Mouse (Mus musculus) ES-E14 (cell line): ENCODE data around the gene Ddx28. TPM values are rescaled to one million over a fixed set of nuclear protein-coding genes. Genes with fewer than 3 reads are reported as not detected.

ENCODE experiments used
- DNase-seq: peaks from one replicate; pipeline ENCODE4 v3.0.0-alpha.2; 2013; ENCODE audit warnings: low read depth, low spot score
- H3K27ac ChIP-seq: 2 replicates; pipeline ENCODE4 v1.5.1; 2012; ENCODE audit warnings: low read depth, mild to moderate bottlenecking, low read length, moderate library complexity, mixed read lengths; ENCODE audit not compliant: poor library complexity, insufficient read depth, severe bottlenecking
- H3K36me3 ChIP-seq: 2 replicates; pipeline ENCODE4 v1.6.1; 2012; ENCODE audit warnings: mild to moderate bottlenecking, low read length, moderate library complexity, mixed read lengths; ENCODE audit not compliant: control insufficient read depth, poor library complexity, insufficient read depth, severe bottlenecking
- H3K4me1 ChIP-seq, 2 experiments: fragments of 150-350 bp in 1 of 2; sonication (generic) in 1 of 2; 2 replicates each; pipeline ENCODE4 v1.6.1; 2012; ENCODE audit warnings: low read length in 2 of 2, mild to moderate bottlenecking in 1 of 2, mixed read lengths in 1 of 2; ENCODE audit not compliant: control insufficient read depth in 2 of 2, insufficient read depth in 2 of 2, poor library complexity in 1 of 2
- H3K4me3 ChIP-seq, 2 experiments: fragments of 150-350 bp in 1 of 2; sonication (generic) in 1 of 2; 2 replicates each; pipeline ENCODE4 v1.5.1; 2012; ENCODE audit warnings: low read length in 2 of 2, low read depth in 1 of 2, mild to moderate bottlenecking in 1 of 2, mixed read lengths in 1 of 2; ENCODE audit not compliant: insufficient read depth in 1 of 2, poor library complexity in 1 of 2, severe bottlenecking in 1 of 2
- H3K9ac ChIP-seq: 2 replicates; pipeline ENCODE4 v1.6.1; 2012; ENCODE audit warnings: low read depth, mild to moderate bottlenecking, low read length, mixed read lengths; ENCODE audit not compliant: poor library complexity, insufficient read depth, severe bottlenecking
- H3K9me3 ChIP-seq: fragments of 150-350 bp; sonication (generic); 2 replicates; pipeline ENCODE4 v1.6.1; 2012; ENCODE audit warnings: low read depth, mild to moderate bottlenecking, low read length; ENCODE audit not compliant: control insufficient read depth, insufficient read depth
- CHD2 ChIP-seq: IDR thresholded peaks from 2 replicates; pipeline ENCODE4 v1.6.1; 2014; ENCODE audit warnings: mild to moderate bottlenecking, low read depth, low read length, inconsistent platforms
- HCFC1 ChIP-seq: IDR thresholded peaks from 2 replicates; pipeline ENCODE4 v1.6.1; 2012; ENCODE audit warnings: low read length, inconsistent platforms, borderline replicate concordance; ENCODE audit not compliant: insufficient read depth
- MAFK ChIP-seq: IDR thresholded peaks from 2 replicates; pipeline ENCODE4 v1.6.1; 2014; ENCODE audit warnings: mild to moderate bottlenecking, low read depth, low read length, inconsistent platforms; ENCODE audit not compliant: insufficient read depth
- ZC3H11A ChIP-seq: IDR thresholded peaks from 2 replicates; pipeline ENCODE4 v1.6.1; 2012; ENCODE audit warnings: low read depth, mild to moderate bottlenecking, inconsistent platforms, low read length, borderline replicate concordance
- ZNF384 ChIP-seq: IDR thresholded peaks from 2 replicates; pipeline ENCODE4 v1.6.1; 2012; ENCODE audit warnings: low read depth, low read length, inconsistent platforms
- in situ Hi-C, 2 experiments: fragments of 600-800 bp; cut with MboI; formaldehyde crosslinking; loops; one replicate each; pipeline ENCODE4 v1.15.1; 2025; ENCODE audit warnings: low sequenced_read_pairs in 2 of 2, inconsistent platforms in 1 of 2; ENCODE audit not compliant: unreplicated experiment in 2 of 2
- total RNA-seq: library from RNA; depleted of rRNA; stranded (reverse); fragments of 300-350 nt; gene quantifications from 2 replicates; pipeline ENCODE4 v1.2.3, GENCODE M21; 2012

Ddx28 gene
- total RNA-seq, 1 experiment: 31.5 TPM

- H3K27ac ChIP-seq: no peak overlapping the region
- TF ChIP-seq HCFC1: no peak
- no peaks in the 10 kb centered on the region for H3K9me3 ChIP-seq
- peaks cover 1% of the 10 kb centered on the region; the same call in 1 of the 2 replicates for H3K36me3 ChIP-seq
- H3K9ac ChIP-seq: no peak overlapping the region
- no peak overlapping the region for H3K4me3 ChIP-seq
- in situ Hi-C loops: no loop called here
- H3K4me1 ChIP-seq: no peaks in the 10 kb centered on the region
- no peak for DNase-seq
These were observed 7.0 kb downstream of the Ddx28 start for GRCm38 (mm10) chr8:106004538-106005207.

DNA sequence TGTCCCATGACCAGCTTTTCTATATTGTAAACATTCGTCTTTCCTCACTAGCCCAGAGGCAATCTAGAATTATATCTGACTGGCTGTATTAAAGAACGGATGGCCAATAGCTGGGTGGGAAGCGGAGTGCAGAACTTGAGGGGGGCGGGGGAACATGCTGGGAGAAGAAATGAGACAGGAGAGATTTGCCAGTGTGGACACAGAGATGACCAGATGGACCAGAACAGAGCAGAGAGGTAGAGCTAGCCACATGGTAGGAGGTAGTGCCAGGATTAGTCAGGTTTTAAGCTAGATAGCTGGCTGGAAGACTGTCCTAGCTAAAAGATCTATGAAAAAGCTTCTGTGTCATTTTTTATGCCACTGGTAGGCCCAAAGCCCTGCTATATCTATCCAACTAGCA lies 9.8 kb downstream of the Ddx28 start:
- TF ChIP-seq MAFK: no peak
- Histone ChIP-seq H3K9ac (no peak overlapping the region), H3K4me3 (no peak overlapping the region), H3K9me3 (no peaks in the 10 kb centered on the region), H3K36me3 (no peaks in the 10 kb centered on the region), H3K27ac (no peak overlapping the region), H3K4me1 (no peaks in the 10 kb centered on the region)
- DNase-seq: no peak
- in situ Hi-C loops: no loop called here

GRCm38 (mm10) chr8:105998971-105999370 lies 12.7 kb downstream of the Ddx28 start:
- in situ Hi-C loops: no loop called here
- no peak overlapping the region for H3K4me3 ChIP-seq
- H3K9me3 ChIP-seq: no peaks in the 10 kb centered on the region
- no peak overlapping the region for H3K9ac ChIP-seq
- no peak for TF ChIP-seq ZNF384
- TF ChIP-seq HCFC1: no peak
- TF ChIP-seq MAFK: no peak
- no peak for TF ChIP-seq ZC3H11A
- TF ChIP-seq CHD2: no peak
- no peaks in the 10 kb centered on the region for H3K4me1 ChIP-seq
- no peak for DNase-seq
- H3K27ac ChIP-seq: no peak overlapping the region
- no peaks in the 10 kb centered on the region for H3K36me3 ChIP-seq

GRCm38 (mm10) chr8:105996359-105996758 lies 15.3 kb downstream of the Ddx28 start:
- H3K4me1 ChIP-seq: no peaks in the 10 kb centered on the region; a peak in 1 of 4 replicates
- H3K36me3 ChIP-seq: no peaks in the 10 kb centered on the region
- in situ Hi-C loops: no loop called here
- TF ChIP-seq MAFK (no peak), CHD2 (no peak), ZNF384 (no peak), HCFC1 (no peak), ZC3H11A (no peak)
- H3K4me3 ChIP-seq: no peak overlapping the region
- H3K9me3 ChIP-seq: no peaks in the 10 kb centered on the region
- no peak overlapping the region for H3K27ac ChIP-seq
- H3K9ac ChIP-seq: no peak overlapping the region
- DNase-seq: no peak

DNA sequence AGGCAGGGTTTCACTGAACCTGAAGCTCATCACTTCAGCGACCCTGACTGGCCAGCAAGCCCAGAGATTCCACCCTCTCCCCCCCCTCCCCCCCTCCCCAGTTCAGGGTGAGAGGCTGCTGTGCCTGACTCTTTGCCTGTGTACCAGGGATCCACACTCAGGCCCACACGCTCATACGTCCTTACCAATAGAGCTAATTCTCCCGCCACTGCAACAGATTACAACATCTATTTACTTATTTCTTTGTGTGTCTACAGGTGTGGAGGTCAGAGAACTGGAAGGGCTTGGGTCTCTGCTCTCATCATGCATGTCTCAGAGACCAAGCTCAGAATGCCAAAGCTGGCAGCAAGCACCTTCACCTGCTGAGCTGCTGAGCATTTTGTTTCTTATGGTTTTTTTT lies 18.5 kb downstream of the Ddx28 start:
- Histone ChIP-seq H3K9ac (no peak overlapping the region), H3K27ac (no peak overlapping the region), H3K9me3 (no peaks in the 10 kb centered on the region), H3K4me1 (no peaks in the 10 kb centered on the region; a peak in 1 of 4 replicates), H3K36me3 (no peaks in the 10 kb centered on the region), H3K4me3 (no peak overlapping the region)
- DNase-seq: no peak
- in situ Hi-C loops: no loop called here
- no peak for TF ChIP-seq CHD2
